Mouse (Mus musculus) forebrain, embryonic 10.5 days (tissue): Measurements from ENCODE around the gene Slc23a4. TPM values are rescaled to one million over a fixed set of nuclear protein-coding genes. Genes with fewer than 3 reads are reported as not detected.

Source experiments
- DNase-seq: peaks from one replicate; pipeline ENCODE4 v3.0.0-alpha.2; 2017; ENCODE audit warnings: low spot score; ENCODE audit errors: extremely low spot score
- H3K27ac ChIP-seq: fragments of 300-500 bp; sonication (generic); 2 replicates; pipeline ENCODE4 v1.5.1; 2016; ENCODE audit warnings: mild to moderate bottlenecking
- H3K27me3 ChIP-seq: fragments of 300-500 bp; sonication (generic); 2 replicates; pipeline ENCODE4 v1.6.1; 2016; ENCODE audit warnings: mild to moderate bottlenecking; ENCODE audit not compliant: poor library complexity, severe bottlenecking
- H3K36me3 ChIP-seq: fragments of 300-500 bp; sonication (generic); replicated peaks from 2 replicates; pipeline ENCODE4 v1.6.1; 2016; ENCODE audit warnings: mild to moderate bottlenecking, moderate library complexity
- H3K4me1 ChIP-seq: fragments of 300-500 bp; sonication (generic); 2 replicates; pipeline ENCODE4 v1.6.1; 2016
- H3K4me3 ChIP-seq: fragments of 300-500 bp; sonication (generic); 2 replicates; pipeline ENCODE4 v1.5.1; 2016; ENCODE audit warnings: mild to moderate bottlenecking, moderate library complexity
- H3K9me3 ChIP-seq: fragments of 300-500 bp; sonication (generic); 2 replicates; pipeline ENCODE4 v1.6.1; 2016; ENCODE audit warnings: mild to moderate bottlenecking, moderate library complexity
- WGBS: fragments of 180-500 bp; shearing (Covaris S2); methylation state at CpG from one replicate; pipeline ENCODE4 v1.1.7; 2016; 5-methylcytosine and 5-hydroxymethylcytosine counted together
- polyA plus RNA-seq: library from polyadenylated mRNA; unstranded; fragments of >200 nt; fragmentation: Nextera tagmentation; extraction: Ambion mirVana; gene quantifications from 2 replicates; pipeline ENCODE4 v1.2.1, GENCODE M21; 2016

Slc23a4 gene
- polyA plus RNA-seq, 1 experiment from 2014 or later = 0.47 TPM

DNA sequence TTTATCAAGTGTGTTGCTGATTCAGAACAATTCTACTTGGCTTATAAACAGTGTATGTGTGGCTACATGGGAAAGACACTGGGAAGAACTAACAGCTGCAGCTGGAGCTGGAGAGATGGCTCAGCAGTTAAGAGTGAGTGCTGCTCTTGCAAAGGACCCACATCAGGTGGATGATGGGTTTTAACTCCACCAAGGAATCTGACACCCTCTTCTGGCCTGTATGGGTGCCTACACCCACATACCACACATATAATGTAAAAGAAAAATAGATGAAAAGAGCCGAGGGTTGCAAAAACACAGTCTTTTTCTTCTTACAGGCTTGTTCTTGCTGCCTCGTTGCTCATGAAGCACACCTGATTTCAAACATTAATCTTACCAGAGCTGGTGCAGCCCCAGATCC, 82.1 kb downstream of the Slc23a4 start:
- H3K9me3 ChIP-seq = no peaks in the 10 kb centered on the region
- WGBS = 86% methylated on average over 2 of the region's 2 CpGs
- H3K4me3 ChIP-seq = no peak overlapping the region
- peaks cover 31% of the 10 kb centered on the region for H3K4me1 ChIP-seq
- no peak for DNase-seq
- H3K27ac ChIP-seq = no peak overlapping the region
- no peaks in the 10 kb centered on the region for H3K27me3 ChIP-seq
- H3K36me3 ChIP-seq = peaks cover 78% of the 10 kb centered on the region

DNA sequence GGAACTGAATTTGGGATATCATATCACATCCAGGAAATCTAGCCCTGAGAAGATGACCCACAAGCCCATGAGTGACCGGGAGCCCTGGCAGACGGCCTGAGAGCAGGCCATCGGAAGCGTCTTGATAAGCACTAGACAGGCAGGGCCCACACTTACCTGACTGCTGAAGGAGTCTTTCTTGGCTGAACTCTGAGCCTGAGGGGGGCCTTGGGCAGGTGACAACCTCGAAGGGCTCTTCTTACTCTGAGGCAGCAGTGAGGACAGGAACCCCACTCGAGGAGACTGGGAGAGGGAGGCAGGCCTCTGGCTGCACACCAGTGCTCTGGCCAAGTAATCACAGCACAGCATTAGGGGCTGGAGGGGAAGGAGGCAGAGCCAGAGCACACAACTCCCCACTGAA, 83.8 kb downstream of the Slc23a4 start:
- H3K27ac ChIP-seq = no peak overlapping the region
- 91% methylated on average over 6 of the region's 6 CpGs for WGBS
- no peak overlapping the region for H3K4me3 ChIP-seq
- H3K36me3 ChIP-seq = peaks cover 96% of the 10 kb centered on the region
- DNase-seq = no peak
- no peaks in the 10 kb centered on the region for H3K9me3 ChIP-seq
- no peaks in the 10 kb centered on the region for H3K27me3 ChIP-seq
- peaks cover 18% of the 10 kb centered on the region for H3K4me1 ChIP-seq

DNA sequence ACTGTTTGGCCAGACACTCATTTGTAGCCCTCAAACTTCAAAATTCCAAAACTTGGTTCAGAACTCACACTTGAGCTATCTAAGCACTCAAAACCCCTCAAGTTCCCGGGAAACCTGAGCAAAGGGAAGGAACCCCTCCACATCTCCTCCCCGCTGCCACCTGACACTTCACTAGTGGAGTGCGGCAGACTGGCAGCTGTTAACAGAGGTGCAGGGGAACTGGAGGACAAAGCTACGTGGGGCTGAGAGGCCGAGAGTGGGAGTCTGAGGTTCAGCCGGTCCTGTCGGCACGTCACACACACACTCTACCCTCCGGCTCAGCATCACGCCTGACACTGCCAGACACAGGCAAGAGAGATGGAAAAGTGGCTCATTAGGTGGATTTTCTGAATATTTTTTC, 84.4 kb downstream of the Slc23a4 start:
- 91% methylated on average over 10 of the region's 10 CpGs for WGBS
- H3K27me3 ChIP-seq = no peaks in the 10 kb centered on the region
- H3K4me3 ChIP-seq = no peak overlapping the region
- peaks cover 98% of the 10 kb centered on the region for H3K36me3 ChIP-seq
- no peak overlapping the region for H3K27ac ChIP-seq
- no peak for DNase-seq
- H3K4me1 ChIP-seq = peaks cover 16% of the 10 kb centered on the region
- no peaks in the 10 kb centered on the region for H3K9me3 ChIP-seq

DNA sequence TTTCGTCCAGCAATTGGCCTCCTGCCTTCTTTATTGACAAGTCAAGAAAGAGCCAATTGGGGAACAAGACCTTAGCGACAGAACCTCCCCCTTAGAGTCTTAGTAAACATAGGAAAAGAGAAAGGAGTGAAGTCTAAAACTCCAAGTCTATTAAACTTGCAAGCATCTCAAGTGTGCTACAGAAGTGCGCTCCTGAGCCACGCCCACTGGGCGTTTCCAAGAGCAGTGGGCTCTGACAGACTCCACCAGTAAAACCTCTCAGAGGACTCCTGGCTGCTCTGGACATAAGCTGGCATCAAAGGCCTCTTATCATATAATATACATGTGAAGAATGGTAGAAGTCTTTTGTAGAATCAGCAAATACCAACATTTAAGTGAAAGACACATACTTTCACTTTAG, 84.8 kb downstream of the Slc23a4 start:
- Histone ChIP-seq H3K27ac (no peak overlapping the region), H3K36me3 (peaks cover 96% of the 10 kb centered on the region), H3K4me1 (peaks cover 16% of the 10 kb centered on the region), H3K4me3 (no peak overlapping the region), H3K27me3 (no peaks in the 10 kb centered on the region), H3K9me3 (no peaks in the 10 kb centered on the region)
- no peak for DNase-seq
- 87% methylated on average over 5 of the region's 5 CpGs for WGBS

DNA sequence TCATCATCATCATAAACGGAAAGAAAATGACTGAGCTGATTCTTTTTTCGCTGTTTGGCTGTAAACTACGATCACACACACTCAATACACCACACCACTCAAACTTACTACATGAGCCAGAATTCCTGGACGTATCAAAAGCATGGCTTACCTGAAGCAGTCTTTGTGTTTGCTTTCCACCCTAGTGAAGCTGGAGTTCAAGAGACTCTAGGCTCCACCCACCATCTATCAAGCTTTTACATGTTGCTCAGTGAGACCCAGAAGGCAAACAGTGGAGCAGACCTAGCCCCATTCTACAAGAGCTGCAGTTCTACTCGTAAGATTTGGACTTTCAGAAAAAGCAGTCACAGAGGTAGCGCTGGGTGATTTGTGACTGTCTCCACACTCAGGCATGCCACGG, 85.6 kb downstream of the Slc23a4 start:
- WGBS = 95% methylated on average over 7 of the region's 7 CpGs
- Histone ChIP-seq H3K36me3 (peaks cover 97% of the 10 kb centered on the region), H3K27ac (no peak overlapping the region), H3K27me3 (no peaks in the 10 kb centered on the region), H3K4me1 (peaks cover 11% of the 10 kb centered on the region), H3K9me3 (no peaks in the 10 kb centered on the region), H3K4me3 (no peak overlapping the region)
- DNase-seq = no peak

DNA sequence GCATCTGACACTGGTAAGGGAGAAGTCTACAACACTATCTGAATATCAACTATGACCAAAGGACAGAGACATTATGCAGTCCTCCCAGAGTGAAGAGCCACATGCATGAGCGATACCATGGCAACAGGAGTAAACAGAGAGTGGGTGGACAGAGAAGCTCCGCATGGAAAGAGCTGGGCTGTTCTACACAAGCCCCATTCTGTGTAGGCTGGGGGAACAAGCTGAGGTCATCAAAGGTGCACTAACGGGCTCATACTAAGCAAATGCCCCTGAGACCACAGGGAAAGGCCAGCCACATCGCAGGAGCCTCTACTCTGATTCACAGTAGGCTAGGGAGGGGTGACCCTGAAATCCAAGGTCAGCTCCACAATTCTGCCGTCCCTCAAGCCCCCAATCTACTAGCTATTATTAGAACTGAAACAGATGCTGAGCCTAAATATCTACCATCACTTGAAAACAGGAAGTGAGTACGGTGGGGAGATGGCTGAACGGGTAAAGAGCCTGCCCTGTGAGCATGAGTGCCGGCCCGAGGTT, 86.2 kb downstream of the Slc23a4 start:
- no peaks in the 10 kb centered on the region for H3K9me3 ChIP-seq
- H3K36me3 ChIP-seq = peaks cover 96% of the 10 kb centered on the region

DNA sequence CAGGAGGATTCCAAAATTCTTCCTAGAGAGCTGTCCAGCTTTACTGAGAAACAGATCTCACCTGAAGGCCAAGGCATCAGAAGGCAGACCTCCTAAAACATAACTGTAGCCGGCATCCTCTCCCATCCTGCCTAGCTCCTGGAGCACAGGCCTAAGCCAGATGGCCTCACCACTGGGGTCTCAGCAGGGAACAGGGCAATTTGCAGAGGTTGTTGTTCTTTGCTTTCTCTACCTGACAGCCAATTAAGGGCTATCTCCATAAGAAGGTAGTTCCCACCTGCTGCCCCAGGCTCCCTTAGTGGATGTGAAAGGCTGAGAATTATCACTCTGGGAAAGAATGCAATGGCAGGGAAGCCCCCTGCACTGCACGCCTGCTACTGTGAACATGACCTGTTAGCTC, 87.2 kb downstream of the Slc23a4 start:
- Histone ChIP-seq H3K4me3 (no peak overlapping the region), H3K27me3 (no peaks in the 10 kb centered on the region), H3K27ac (no peak overlapping the region), H3K4me1 (peaks cover 12% of the 10 kb centered on the region), H3K9me3 (no peaks in the 10 kb centered on the region), H3K36me3 (peaks cover 90% of the 10 kb centered on the region)
- WGBS = 82% methylated on average over 2 of the region's 2 CpGs
- DNase-seq = no peak

More for the DNA sequence above, 86.2 kb downstream of the Slc23a4 start:
- Histone ChIP-seq H3K4me1 (peaks cover 5% of the 10 kb centered on the region), H3K27ac (no peak overlapping the region), H3K27me3 (no peaks in the 10 kb centered on the region), H3K4me3 (no peak overlapping the region)
- 76% methylated on average over 9 of the region's 9 CpGs for WGBS
- no peak for DNase-seq

DNA sequence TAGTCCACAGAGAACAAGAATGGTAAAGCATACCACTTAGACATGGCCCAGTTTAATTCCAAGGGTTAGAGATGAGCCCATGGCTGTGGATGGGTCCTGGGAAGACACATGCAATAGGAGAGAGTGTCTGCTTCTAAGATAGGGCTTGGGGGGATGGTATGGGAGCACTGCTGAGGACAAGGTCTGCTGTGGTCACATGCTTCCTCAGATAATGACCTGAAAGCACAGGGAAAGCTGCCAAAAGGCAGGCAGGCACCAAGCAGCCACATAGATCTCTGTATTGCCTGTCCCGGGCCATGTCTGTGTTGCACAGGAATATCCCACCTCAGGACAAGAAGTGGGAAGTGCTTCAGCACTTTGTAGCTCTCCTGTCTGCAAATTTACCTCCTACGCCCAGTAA, 89.1 kb downstream of the Slc23a4 start:
- Histone ChIP-seq H3K36me3 (peaks cover 90% of the 10 kb centered on the region), H3K27ac (no peak overlapping the region)
- 87% methylated on average over 2 of the region's 2 CpGs for WGBS

DNA sequence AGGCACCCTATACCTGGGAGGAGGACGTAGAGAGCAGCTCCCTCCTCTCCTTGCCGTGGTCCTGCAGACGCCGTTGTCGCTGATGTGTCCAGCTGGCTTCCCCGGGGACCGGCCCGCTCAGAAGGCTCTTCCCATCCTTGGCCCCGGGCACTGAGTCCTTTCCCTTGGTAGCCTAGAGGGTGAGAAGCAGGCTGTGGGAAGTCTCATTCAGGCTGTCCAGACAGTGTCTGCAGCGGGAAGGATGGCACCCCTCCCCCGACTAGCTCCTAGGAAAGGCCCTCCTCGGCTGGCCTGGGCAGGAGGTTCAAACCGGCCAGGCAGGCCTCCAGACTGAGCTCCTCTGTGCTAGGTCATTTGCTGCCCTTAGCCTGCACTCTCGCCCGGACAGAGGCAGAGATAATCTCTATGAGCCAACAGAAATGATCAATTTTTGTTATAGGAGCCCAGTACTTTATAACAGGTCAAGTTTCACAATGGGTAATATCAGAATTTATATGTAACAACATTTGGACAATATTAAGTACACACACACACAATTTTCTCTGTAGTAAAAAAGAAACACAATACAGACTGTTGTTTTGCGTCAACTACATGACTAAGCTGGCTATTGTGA, 91.9 kb downstream of the Slc23a4 start:
- Histone ChIP-seq H3K27me3 (no peaks in the 10 kb centered on the region), H3K4me1 (peaks cover 9% of the 10 kb centered on the region), H3K9me3 (no peaks in the 10 kb centered on the region), H3K4me3 (no peak overlapping the region), H3K36me3 (peaks cover 90% of the 10 kb centered on the region), H3K27ac (peak overlapping the region; percentile 66)
- no peak for DNase-seq
- WGBS = 57% methylated on average over 16 of the region's 16 CpGs

More for the DNA sequence above, 89.1 kb downstream of the Slc23a4 start:
- Histone ChIP-seq H3K27me3 (no peaks in the 10 kb centered on the region), H3K4me3 (no peak overlapping the region), H3K9me3 (no peaks in the 10 kb centered on the region), H3K4me1 (peaks cover 12% of the 10 kb centered on the region)
- DNase-seq = no peak

DNA sequence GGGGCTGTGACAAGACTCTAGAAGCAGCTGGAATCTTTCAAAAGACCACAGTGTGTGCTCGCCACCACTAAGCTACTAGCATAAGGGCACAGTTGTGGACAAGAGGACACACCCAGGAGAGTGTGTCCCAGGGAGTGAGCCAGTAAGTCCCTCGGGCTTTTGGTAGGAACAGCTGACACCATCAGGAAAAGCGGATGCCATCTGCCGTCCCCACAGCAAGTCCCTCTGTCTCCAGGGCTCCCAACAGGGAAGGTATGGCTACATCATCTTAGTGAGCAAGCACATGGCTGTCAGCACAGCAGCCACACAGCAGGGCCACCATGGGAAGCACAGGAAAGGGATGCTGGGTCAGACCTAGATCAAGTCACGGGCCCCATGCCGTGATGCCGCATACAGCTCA, 92.6 kb downstream of the Slc23a4 start:
- Histone ChIP-seq H3K27me3 (no peaks in the 10 kb centered on the region), H3K4me3 (no peak overlapping the region), H3K4me1 (peaks cover 9% of the 10 kb centered on the region), H3K36me3 (peaks cover 90% of the 10 kb centered on the region), H3K27ac (no peak overlapping the region), H3K9me3 (no peaks in the 10 kb centered on the region)
- 91% methylated on average over 7 of the region's 7 CpGs for WGBS
- DNase-seq = no peak

Other genes with a start within 250 kb of the Slc23a4 start
- gene Agbl3, start 208.0 kb downstream of the Slc23a4 start, polyA plus RNA-seq = 2.4 and 3.0 TPM in 2 replicates
- 1.7 and 2.2 TPM in 2 replicates for gene Tmem140, start 125.3 kb downstream of the Slc23a4 start, polyA plus RNA-seq
- 17.5 and 18.7 TPM in 2 replicates for gene Cyren, start 110.3 kb downstream of the Slc23a4 start, polyA plus RNA-seq
- gene Wdr91, start 77.5 kb downstream of the Slc23a4 start, polyA plus RNA-seq = 12.0 TPM in 2 replicates
- gene Stra8, start 68.2 kb downstream of the Slc23a4 start, polyA plus RNA-seq = not detected in 2 replicates
- 24.5 and 25.5 TPM in 2 replicates for gene Cnot4, start 145.3 kb upstream of the Slc23a4 start, polyA plus RNA-seq
- gene Nup205, start 189.0 kb upstream of the Slc23a4 start, polyA plus RNA-seq = 58.4 and 60.5 TPM in 2 replicates